Mouse (Mus musculus) left cerebral cortex, postnatal 36 days (tissue): ENCODE data around the gene Svs5. TPM values are rescaled to one million over a fixed set of nuclear protein-coding genes. Genes with fewer than 3 reads are reported as not detected.
"Not testable (repeated sequence)": the region's sequence is repeated elsewhere in the genome, so short reads cannot be mapped to it uniquely, and the experiment has no call there.

Experiments
- DNase-seq, 2 experiments: peaks; one replicate each; pipeline ENCODE4 v3.0.0; 2021 to 2022; ENCODE audit warnings: low spot score in 2 of 2, mixed read lengths in 1 of 2
- intact Hi-C: fragments of 180-260 bp; cut with DNase I; formaldehyde crosslinking; loops from one replicate; pipeline ENCODE4 v1.15.1; 2025
- total RNA-seq, 2 experiments: library from RNA; stranded (reverse); gene quantifications; 2 replicates each; pipeline ENCODE4 v1.2.3; 2021

Svs5 gene
- not detected for total RNA-seq

- DNase-seq, intact Hi-C loops: not testable (repeated sequence)
Observed at GRCm38 (mm10) chr2:164332440-164332839, at the start of gene Svs5. Gene Svs5, plus strand, starts transcription at chr2:164332740.

- intact Hi-C loops, DNase-seq: not testable (repeated sequence)
Observed at GRCm38 (mm10) chr2:164288968-164289367, 43.6 kb upstream of the Svs5 start, which contains the start of gene Svs3a. Gene Svs3a, plus strand, starts transcription at chr2:164289268.

- intact Hi-C loops, result no loop called here
- peak in 1 of 2 experiments; percentile 6 for DNase-seq
Observed at GRCm38 (mm10) chr2:164312599-164312998, 19.9 kb upstream of the Svs5 start.

- intact Hi-C loops, DNase-seq: not testable (repeated sequence)
Observed at GRCm38 (mm10) chr2:164315460-164315859, 17.1 kb upstream of the Svs5 start.

- intact Hi-C loops, result not testable (repeated sequence)
Observed at GRCm38 (mm10) chr2:164316451-164316850, 16.1 kb upstream of the Svs5 start, which contains the start of gene Svs6. Gene Svs6, plus strand, starts transcription at chr2:164316751.

GRCm38 (mm10) chr2:164320983-164321382 lies 11.6 kb upstream of the Svs5 start:
- no peak for DNase-seq
- intact Hi-C loops, result no loop called here

More at GRCm38 (mm10) chr2:164316451-164316850, 16.1 kb upstream of the Svs5 start, which contains the start of gene Svs6:
- not testable (repeated sequence) for DNase-seq

GRCm38 (mm10) chr2:164343732-164344131 lies 11.2 kb downstream of the Svs5 start:
- not testable (repeated sequence) for DNase-seq
- intact Hi-C loops, result loop anchor here (10.0 kb wide), 1 partner anchor 209 kb away; no protein-coding TSS in a partner anchor

- intact Hi-C loops, result loop anchor here (10.0 kb wide), 1 partner anchor 213 kb away; no protein-coding TSS in a partner anchor
Observed at GRCm38 (mm10) chr2:164347697-164348096, 15.2 kb downstream of the Svs5 start.

GRCm38 (mm10) chr2:164348980-164349379 lies 16.4 kb downstream of the Svs5 start:
- intact Hi-C loops, result loop anchor here (10.0 kb wide), 1 partner anchor 214 kb away; no protein-coding TSS in a partner anchor
- DNase-seq, result no peak

More at GRCm38 (mm10) chr2:164347697-164348096, 15.2 kb downstream of the Svs5 start:
- not testable (repeated sequence) for DNase-seq

- intact Hi-C loops, result no loop called here
- DNase-seq, result no peak
Observed at GRCm38 (mm10) chr2:164352697-164353096, 20.2 kb downstream of the Svs5 start.

GRCm38 (mm10) chr2:164353356-164353755 lies 20.8 kb downstream of the Svs5 start:
- intact Hi-C loops, result no loop called here
- DNase-seq, result no peak

GRCm38 (mm10) chr2:164356177-164356967 lies 23.8 kb downstream of the Svs5 start:
- DNase-seq, result no peak
- intact Hi-C loops, result no loop called here

- DNase-seq, result no peak
- intact Hi-C loops, result no loop called here
Observed at GRCm38 (mm10) chr2:164358373-164358772, 25.8 kb downstream of the Svs5 start.

GRCm38 (mm10) chr2:164359031-164359430 lies 26.5 kb downstream of the Svs5 start:
- no peak for DNase-seq
- intact Hi-C loops, result no loop called here

GRCm38 (mm10) chr2:164359668-164360067 lies 27.1 kb downstream of the Svs5 start:
- intact Hi-C loops, result no loop called here

GRCm38 (mm10) chr2:164360974-164361657 lies 28.6 kb downstream of the Svs5 start:
- no peak for DNase-seq
- intact Hi-C loops, result no loop called here

More at GRCm38 (mm10) chr2:164359668-164360067, 27.1 kb downstream of the Svs5 start:
- DNase-seq, result no peak

- intact Hi-C loops, result no loop called here
- no peak for DNase-seq
Observed at GRCm38 (mm10) chr2:164366947-164367346, 34.4 kb downstream of the Svs5 start.

- no peak for DNase-seq
- intact Hi-C loops, result no loop called here
Observed at GRCm38 (mm10) chr2:164368620-164369105, 36.1 kb downstream of the Svs5 start.

GRCm38 (mm10) chr2:164371371-164371770 lies 38.8 kb downstream of the Svs5 start:
- intact Hi-C loops, result no loop called here
- DNase-seq, result no peak

- DNase-seq, result no peak
- intact Hi-C loops, result no loop called here
Observed at GRCm38 (mm10) chr2:164372408-164373053, 40.0 kb downstream of the Svs5 start.
